Mouse (Mus musculus) midbrain, embryonic 15.5 days (tissue): ENCODE results near the gene Kcnab2. TPM values are rescaled to one million over a fixed set of nuclear protein-coding genes. Genes with fewer than 3 reads are reported as not detected.

Source experiments
- polyA plus RNA-seq: library from polyadenylated mRNA; unstranded; fragments of >200 nt; fragmentation: Nextera tagmentation; extraction: Ambion mirVana; gene quantifications from 2 replicates; pipeline ENCODE4 v1.2.1, GENCODE M21; 2015

The Kcnab2 gene
- polyA plus RNA-seq, 1 experiment from 2014 or later = 27.8 TPM

Other genes starting within 250 kb of the Kcnab2 start
- 15.6 and 16.6 TPM in 2 replicates for gene Gpr153, start 203.6 kb downstream of the Kcnab2 start, polyA plus RNA-seq
- gene Hes3, start 186.2 kb downstream of the Kcnab2 start, polyA plus RNA-seq = 0.67 and 0.69 TPM in 2 replicates
- gene Icmt, start 180.6 kb downstream of the Kcnab2 start, polyA plus RNA-seq = 20.4 and 24.5 TPM in 2 replicates
- 8.0 and 8.6 TPM in 2 replicates for gene Rnf207, start 158.9 kb downstream of the Kcnab2 start, polyA plus RNA-seq
- gene Rpl22, start 152.1 kb downstream of the Kcnab2 start, polyA plus RNA-seq = 127 and 133 TPM in 2 replicates
- 57.0 and 65.0 TPM in 2 replicates for gene Chd5, start 139.2 kb downstream of the Kcnab2 start, polyA plus RNA-seq
- gene Nphp4, start 1.2 kb downstream of the Kcnab2 start, polyA plus RNA-seq = 6.2 and 6.3 TPM in 2 replicates